Mouse (Mus musculus): Measurements from ENCODE around the gene Rcn1.
A peak's percentile ranks its signal among the peaks of the same experiment; 100 is the strongest.

Gene Rcn1

DNA sequence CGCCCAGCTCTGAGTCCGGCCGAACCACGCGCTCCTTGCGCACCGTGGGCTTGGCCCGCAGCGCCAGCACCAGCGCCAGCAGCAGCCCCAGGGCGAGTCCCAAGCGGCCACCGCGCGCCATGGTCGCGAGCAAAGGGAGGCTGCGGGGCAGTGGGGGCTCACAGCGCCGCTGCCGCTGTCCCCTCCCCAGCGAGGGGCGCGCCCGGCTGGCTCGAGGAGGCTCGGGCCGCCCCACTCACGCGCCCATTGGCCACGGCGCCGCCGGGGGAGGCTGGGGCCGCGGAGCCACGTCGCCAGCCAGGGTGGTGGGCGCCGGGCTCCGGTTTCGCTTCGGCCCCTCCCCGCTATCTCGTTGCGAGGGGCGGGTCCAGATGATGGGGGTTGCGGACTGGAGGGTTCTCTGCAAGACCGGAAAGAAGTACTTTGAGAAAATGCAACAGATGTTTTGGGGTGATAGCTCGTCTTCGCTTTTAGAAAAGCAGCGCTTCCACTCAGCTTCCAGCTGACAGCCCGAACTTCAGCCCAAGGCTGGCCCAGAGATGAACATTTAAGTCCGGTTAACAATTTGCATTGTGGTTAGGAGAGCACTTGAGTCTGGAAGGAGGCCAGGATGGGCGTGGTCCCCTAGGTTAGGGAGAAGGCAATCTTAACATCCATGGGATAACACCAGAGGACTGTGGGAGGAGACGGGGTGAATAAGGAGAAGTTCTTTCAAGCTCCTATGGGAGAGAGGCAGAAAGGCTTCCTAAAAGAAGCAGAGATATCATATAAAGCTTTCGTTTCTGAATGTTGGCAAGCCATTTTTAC, at the start of gene Rcn1:
Rcn1 (minus strand) TSS at position 235 of the 807 bp plus-strand sequence.
- peak; percentile 54 for DNase-seq (ENCODE audit: low spot score)

DNA sequence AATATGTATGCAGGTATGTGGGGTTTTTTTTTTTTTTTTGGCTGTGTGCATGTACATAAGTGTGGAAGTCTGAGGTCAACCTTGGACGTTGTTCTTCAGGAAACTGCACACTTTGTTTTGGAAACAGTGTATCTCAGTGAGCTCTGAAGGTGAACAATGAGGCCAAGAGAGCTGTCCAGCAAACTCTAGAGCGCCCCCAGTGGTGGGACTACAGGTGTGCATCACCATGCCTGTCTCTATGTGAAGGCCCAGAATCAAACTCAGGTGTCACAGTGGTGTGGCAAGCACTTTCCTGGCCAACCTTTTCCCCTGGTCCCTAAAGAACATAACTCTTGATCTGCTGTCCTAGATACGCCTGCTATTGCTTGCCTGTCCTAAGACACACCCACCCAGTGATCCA, 45.0 kb upstream of the Rcn1 start:
- DNase-seq (ENCODE audit: low spot score): peak; percentile 8

DNA sequence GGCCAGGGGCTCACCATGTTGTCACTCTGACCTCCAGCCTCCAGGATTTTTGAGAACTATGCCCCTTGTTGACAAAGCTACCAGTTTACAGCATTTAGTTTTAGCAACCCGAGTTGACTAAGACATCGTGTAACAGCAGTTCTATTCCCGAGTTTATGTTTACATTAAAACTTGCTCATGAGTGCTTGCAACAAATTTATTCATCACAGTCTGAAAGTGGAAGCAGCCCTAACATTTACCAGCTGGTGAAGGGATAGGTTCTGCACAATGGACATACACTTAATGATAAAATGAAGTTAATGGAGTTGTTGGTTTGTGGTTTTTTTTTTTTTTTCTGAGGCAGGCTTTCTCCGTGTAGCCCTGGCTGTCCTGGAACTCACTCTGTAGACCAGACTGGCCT, 39.9 kb upstream of the Rcn1 start:
- no peak for DNase-seq (ENCODE audit: low spot score)

DNA sequence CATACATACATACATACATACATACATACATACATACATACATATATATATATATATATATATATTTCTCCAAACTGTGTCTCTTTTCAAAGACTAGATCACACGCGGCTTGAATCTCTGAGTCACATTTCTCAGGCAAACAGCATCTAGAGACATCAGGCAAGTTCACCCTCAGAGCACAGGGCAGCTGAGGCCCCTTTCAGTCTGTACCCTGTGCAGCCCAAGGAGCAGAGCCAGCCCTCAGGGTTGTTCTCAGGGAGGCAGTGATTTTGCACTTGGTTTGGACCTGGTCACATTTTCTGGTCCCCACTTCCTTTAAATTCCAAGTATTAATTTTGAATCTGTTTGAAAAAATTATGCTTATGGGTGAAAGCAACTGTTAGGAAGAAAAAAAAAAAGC, 39.4 kb upstream of the Rcn1 start:
- DNase-seq (ENCODE audit: low spot score): no peak

DNA sequence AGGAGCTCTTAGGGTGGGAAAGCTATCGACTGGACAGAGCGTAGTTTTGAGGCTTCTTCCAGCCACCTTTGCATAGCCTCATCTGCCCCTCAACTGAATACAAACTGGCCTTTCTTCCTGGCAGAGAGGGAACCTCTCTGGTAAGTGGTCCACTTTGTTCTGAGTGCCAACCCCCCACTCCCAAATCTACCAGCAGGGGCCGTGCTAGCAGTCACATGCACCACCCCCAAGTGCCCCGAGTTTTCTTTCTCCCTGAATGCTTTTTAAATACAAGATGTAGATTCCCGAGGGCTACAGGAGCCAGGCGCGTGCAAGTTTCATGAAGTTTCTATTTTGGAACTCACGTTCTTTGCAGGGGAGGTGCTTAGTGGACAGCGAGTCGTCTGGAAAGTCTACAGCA, 33.8 kb upstream of the Rcn1 start:
- no peak for DNase-seq (ENCODE audit: low spot score)

DNA sequence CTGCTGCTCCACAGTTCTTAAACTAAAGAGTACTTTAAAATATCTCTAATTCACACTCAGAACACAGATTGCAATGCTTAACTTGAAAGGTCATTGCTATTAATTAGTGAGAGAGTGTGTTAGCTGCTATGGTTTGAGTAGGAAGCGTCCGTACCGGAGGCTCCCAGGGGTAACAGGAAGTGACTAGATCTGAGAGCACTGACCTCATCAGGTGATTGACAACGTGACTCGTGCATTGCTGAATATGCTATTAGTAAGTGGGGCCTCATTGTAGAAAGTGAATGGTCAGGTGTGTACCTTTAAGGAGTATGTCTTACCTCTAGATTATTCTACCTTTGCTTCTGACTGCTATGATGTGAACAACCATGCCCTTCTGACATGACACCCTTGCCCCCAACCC, 31.3 kb upstream of the Rcn1 start:
- no peak for DNase-seq (ENCODE audit: low spot score)

DNA sequence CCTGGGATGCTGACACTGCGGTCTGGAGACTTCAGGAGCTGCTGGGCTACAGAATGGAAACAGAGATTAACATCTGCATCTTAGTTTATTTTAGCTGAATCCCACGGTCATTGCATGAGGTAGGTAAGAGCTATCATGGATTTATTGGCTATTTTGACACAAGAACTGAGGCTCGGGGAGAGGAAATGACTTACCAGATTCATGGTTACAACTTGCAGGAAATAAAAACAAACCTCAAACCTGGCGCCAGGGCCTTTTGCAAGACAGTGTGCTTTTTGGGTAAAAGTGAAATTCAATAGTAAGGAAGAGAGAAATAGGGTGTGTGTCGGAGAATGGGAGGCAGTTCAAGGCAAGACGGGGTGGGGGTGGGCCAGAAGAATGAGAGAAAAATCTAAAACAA, 30.8 kb upstream of the Rcn1 start:
- no peak for DNase-seq (ENCODE audit: low spot score)

DNA sequence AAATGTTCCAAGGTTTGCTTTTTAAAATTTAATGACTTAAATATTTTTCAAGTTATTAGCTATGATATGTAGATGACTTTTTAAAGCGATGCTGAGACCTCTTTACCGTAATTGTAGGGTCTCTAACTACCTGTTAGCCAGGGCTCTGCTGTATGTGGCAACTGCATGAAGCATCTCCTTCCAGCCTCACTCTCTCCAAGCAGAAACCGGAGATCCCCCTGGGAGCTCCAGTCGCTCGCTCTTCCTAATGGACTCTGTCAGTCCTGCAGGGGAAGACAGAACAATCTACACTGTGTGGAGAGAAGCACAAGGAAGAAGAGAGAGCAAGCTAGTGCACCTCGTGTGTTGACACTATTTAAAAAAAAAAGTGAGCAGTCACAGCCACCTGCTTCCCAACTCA, 29.3 kb upstream of the Rcn1 start:
- DNase-seq (ENCODE audit: low spot score): no peak

DNA sequence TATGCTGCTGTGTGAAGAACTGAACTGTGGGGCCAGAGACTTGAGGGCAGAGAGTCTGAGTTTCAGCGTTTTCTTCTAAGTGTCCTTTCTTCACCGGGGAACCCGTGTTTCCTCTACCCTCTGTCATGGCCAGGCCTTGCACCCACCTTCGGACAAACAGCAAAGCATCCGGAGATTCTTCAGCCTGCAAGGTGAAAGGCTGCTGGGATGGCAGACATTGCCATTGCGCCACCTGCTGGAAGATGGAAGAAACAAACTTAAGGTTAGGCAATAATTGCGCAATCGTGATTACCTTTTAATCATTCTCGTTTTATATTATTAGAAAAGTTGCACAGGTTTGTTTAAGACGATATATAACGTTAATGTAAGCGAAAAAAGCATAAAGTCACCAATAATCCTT, 28.9 kb upstream of the Rcn1 start:
- peak; percentile 73 for DNase-seq (ENCODE audit: low spot score)

DNA sequence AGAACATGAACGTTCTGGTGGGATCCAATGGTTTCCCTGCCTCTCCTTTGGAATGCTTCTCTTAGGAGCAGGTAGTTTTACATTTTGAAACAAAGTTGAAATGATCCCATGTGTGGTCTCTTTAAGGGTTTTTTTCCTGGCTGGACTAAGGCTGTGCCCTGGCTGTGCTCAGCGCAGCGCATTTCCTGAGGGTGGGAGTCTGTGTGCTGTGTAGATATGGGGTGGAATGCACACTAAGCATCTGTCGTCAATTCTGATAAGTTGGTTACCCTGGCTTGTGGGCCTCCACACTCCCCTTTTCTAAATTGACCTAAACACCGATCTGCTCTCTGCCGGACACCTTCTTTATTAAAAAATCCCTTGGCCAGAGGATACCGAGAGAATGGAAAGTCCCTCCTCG, 28.3 kb upstream of the Rcn1 start:
- peak; percentile 13 for DNase-seq (ENCODE audit: low spot score)

DNA sequence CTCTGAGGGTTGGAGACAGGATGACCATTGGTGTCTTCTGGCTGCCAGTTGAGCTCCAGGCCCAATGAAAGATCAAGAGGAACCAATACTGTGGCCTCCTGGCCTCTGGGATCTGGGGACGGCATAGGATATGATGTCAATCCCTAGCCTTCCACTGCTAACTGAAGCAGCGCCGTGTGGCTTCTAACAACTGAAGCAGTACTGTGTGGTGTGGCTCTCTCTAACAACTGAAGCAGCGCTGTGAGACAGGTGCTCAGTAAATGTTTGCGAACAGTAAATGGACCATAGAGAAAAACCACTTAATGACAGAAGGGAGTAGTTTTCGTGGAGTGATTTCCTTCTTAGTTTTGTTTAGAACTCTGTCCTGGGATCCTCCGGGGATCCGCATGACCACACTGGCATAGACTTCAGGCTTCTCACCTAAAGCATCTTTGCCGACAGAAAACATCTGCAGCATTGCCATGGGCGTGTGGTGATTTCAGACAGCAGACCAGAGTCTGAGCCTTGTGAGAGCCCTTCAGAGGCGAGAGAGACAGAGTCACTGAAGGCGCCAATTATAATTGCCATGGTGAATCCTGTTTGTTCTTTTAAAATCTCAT, 19.6 kb upstream of the Rcn1 start:
- DNase-seq (ENCODE audit: low spot score): no peak

DNA sequence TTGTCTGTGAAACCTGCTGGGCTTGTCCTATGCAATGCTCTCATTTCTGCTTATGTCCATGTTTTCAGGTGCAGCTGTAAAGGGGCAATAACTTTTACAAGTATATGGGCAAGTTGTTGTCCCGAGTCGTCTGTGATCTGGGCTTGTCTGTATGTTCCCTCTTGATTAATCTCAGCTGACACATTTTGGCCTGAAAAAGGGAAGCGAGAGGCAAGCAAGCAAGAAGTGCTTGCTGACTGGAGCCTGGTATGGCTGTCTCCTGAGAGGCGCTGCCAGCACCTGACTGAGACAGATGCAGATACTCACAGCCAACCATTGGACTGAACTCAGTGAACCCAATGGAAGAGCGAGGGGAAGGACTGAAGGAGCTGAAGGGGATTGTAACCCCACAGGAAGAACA, 18.5 kb upstream of the Rcn1 start:
- DNase-seq (ENCODE audit: low spot score): no peak

DNA sequence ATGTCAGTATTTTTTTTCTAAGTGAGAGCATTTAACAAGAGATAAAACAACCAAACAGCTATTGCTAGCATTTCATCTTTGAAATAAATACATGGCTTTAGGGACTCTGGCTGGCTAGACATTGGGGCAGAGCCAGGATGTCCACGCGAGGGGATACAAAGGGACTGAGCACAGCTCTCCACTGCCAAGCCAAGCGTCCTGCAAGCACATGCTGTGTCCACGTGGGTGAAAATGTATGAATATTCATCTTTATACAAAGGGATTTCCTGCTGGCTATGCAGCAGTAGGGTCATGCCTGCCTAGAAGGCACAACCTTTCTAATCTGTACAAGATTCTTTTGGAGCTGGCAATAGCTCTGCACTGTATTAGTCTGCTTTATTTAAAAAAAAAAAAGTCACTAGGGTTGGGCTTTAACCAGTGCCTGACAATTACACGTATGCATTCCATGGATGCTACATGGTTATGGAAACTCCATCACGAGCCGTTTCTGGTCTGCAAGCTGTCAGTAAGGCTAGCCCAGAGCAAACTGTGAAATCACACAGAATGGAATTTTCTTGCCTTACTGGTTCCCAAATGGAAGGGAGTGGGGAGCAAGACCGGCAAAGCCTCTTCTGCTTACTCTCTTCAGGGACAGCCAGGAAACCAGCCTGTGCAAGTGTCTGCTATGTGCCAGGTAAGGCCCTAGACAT, 17.7 kb upstream of the Rcn1 start:
- no peak for DNase-seq (ENCODE audit: low spot score)

DNA sequence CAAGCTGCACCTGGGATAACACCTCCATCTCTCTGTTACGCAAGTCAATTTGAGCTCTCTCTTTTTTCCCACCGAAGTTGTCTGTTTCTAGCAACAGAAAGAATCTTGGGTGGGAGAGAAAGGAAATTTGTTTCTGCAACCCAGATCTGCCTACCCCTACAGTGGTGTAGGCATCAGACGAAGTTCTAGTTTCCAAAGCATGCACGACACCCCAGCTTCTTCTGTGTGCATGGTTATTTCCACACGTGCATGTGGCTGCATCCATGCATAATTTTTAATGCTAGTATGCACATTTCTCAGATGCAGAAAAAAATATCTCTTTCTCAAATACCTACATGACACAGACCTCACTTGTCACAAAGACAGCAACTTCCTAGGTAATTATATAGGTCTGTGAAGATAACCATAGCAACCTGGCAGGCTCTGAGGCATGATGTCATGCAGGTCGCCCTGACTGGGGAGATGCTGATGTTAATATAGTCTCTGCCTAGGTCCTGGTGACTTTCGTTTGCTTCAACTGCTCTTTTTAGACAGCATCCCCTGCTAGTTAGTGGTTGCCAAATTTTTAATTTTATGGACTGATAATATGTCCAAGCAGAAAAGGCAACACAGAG, 17.0 kb upstream of the Rcn1 start:
- no peak for DNase-seq (ENCODE audit: low spot score)

DNA sequence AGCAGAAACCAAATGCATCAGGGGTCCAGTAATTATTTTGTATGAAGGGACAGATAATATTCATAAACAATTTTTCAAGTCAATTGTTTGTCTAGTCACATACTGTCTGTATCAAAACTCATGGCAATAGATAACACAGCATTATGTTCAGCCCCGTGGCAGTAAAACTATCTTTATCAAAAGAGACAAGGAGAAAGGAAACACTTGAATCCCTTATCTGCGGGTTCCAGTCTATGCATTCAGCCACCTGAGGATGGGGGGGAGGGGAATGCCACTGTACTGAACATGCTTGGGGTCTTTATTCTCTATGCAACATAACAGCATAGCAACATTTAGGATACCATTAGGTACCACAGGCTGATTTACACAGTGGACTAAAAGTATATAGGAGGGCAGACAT, 15.2 kb upstream of the Rcn1 start:
- DNase-seq (ENCODE audit: low spot score): no peak

DNA sequence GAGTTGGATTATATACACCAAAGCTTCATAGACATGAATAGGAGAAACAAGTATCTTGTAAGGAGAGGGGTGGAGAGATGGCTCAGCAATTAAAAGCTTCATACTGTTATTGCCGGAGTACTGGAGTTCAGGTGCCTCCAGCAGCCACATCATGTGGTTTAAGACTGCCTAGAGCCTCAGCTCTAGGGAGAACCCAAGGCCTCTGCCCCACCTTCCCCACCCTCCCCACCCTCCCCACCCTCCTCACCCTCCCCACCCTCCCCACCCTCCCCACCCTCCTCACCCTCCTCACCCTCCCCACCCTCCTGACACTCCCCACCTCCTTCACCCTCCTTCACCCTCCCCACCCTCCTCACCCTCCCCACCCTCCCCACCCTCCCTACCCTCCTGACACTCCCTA, 10.1 kb upstream of the Rcn1 start:
- DNase-seq (ENCODE audit: low spot score): no peak

DNA sequence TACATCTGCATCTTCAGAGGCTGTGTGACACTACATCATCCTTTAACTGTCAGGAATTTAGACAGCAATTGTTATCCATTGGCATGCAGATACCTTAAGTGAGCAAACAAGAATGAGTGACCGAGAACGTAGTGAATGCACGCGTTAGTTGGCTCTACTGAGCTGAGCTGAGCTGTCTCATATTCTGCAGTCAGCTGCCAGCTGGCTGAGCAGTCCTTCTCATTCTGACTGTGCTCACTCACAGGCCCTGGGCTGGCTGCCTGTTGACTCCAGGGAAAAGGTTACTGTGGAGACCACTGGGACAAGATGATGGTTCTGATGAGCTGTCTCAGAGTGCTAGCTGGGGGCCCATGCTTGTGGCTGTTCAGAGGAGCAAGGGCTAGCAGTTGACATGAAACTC, 9.4 kb upstream of the Rcn1 start:
- DNase-seq (ENCODE audit: low spot score): no peak

DNA sequence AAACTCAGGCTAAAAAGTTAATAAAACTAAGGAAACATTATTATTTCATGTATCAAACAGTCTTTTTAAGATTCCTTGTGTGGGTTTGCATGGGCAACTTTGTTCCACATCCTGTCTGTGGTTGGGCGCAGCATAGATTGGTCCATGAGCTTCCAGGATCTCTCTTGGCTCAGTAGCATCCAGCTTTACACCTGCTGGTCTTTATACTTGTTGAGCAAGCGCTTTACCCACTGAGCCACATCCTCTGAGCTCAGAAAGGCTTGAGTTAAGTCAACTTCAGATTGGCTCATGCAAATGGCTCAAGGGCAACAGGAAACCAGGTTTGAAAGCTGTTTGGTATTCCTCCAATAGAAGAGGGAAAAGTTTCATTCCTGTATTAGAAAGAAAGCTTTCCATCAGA, 3.1 kb upstream of the Rcn1 start:
- no peak for DNase-seq (ENCODE audit: low spot score)

DNA sequence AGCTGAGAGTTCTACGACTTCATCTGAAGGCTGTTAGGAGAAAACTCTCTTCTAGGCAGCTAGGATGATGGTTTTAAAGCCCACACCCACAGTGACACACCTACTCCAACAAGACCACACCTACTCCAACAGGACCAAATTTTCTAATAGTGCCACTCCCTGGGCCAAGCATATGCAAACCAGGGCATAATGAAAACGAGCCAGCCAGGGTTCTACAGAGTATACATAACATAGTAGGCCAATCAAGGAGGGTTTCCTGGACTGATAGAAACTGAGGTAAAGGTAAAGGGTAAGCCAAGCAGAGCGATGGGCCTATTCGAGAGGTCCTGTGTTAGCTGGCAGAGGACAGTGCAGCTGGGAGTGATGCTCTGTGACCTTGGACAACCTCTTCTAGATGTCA, 1.4 kb upstream of the Rcn1 start:
- no peak for DNase-seq (ENCODE audit: low spot score)

DNA sequence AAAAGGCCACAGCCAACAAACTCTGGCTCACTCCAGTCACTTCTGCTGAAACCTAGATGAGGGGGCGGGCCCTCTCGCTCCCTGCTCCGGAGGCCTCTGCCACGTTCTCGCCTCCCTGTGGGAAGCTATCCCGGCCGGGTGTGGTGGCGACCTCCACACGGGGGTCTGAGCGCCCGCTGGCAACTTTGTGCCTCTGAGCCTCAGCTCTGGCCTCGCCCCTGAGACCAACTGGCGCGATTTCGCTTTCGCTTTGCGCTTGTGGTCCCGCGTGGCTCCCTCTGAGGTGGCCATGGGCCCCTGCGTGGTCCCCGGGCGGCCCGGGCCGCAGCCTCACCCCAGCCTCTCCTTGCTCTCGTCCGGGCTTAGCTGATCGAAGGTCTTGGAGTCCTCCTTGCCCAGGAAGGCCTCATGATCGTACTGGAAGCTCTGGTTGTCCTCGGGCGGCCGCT, 459 bp downstream of the Rcn1 start:
- DNase-seq (ENCODE audit: low spot score): peak; percentile 26

DNA sequence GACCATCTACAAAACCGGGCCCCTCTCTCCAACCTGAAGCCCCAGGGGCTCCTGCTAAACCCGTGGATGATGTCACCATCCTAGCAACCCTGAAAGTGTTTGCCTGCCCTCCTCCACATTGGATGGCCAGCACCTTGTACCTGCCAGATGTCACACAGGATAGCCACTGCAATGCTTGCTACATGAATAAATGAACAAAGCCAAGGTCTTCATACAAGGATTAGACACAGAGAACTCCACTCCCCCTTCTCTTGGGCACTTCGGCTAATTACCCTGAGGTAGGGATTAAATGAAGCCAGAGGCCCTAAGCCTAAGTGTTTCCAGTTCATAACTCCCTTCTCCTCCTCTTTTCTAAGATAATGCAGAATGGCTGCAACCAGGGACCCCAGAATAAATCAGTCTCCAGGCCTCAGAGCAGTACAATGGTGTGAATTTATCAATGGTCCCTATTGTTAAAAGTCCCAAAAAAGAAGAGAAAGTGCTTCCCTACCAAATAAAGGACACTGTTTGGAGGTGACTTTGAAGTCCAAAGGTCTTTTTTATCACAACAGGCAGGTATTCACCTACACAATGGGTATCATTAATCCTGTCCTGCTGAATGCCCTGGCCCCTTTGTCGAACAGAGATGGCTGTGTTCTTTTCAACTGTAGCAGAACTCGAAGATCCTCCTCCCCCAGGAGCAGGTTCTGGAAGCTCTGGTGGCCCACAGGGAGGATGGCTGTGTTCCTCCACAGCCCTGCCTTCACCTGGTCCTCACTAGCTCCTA, 1.5 kb downstream of the Rcn1 start:
- DNase-seq (ENCODE audit: low spot score): no peak

DNA sequence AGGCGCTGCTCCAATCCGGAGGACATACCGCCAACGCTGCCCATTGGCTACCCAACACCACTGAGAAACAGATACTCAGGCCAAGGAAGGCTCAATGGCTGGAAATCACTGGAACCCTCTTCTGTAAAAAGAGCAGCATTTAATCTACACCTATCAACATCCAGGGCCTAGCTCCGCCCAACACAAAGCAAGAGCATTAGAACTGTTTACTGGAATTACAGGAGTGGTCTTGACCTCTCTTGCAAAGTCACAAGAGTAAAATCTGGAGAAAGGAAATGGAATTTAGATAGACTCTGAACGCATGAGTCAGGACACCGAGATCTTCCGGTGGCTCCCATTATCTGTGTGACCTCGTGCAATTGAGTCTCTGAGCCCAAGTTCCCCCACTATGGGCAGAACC, 3.1 kb downstream of the Rcn1 start:
- DNase-seq (ENCODE audit: low spot score): no peak
